ENCODE assay signal across 16 mouse cellular contexts in genomic region chr2:119314742-119315310, GRCm38 (mm10). TPM values are rescaled to one million over a fixed set of nuclear protein-coding genes. Genes with fewer than 3 reads are reported as not detected.
DNase-seq lines count a peak whose midpoint lies in the region; ATAC-seq lines count a peak whose summit lies in the region.
"Had no signal": no experiment of that assay in that cellular context is flagged by ENCODE, and none has a peak within 500 bp of the region (broad histone marks: within the 10 kb centered on the region; RNA-seq: fewer than 3 reads in every experiment).

No protein-coding gene starts in this region.

- peak; percentile 5; the same call in 1 of the 2 replicates for ATAC-seq in heart, embryonic 16.5 days (replicated peaks; ENCODE audit: extremely low read depth, insufficient read depth, low FRiP score)
- no peak for ATAC-seq in heart, embryonic 12.5 days (ENCODE audit: insufficient number of reproducible peaks, low FRiP score)
- peak; percentile 14; the same call in 1 of the 2 replicates for ATAC-seq in liver, embryonic 12.5 days
- ATAC-seq in liver, embryonic 11.5 days (replicated peaks; ENCODE audit: low FRiP score) = no peak
- 0 out of 2 replicates have a peak, but pooled peaks have one; percentile 4 for ATAC-seq in liver, embryonic 13.5 days (ENCODE audit: low read depth)

- H3K27ac ChIP-seq in heart, embryonic 16.5 days (ENCODE audit: low read length) = peak overlapping the region; percentile 64
- H3K27ac ChIP-seq in heart, embryonic 12.5 days (ENCODE audit: poor library complexity, severe bottlenecking) = no peak overlapping the region
- no peak overlapping the region for H3K27ac ChIP-seq in liver, embryonic 12.5 days
- H3K27ac ChIP-seq in liver, embryonic 11.5 days (ENCODE audit: low read depth, low read length) = no peak overlapping the region
- no peak overlapping the region for H3K27ac ChIP-seq in liver, embryonic 13.5 days
- H3K27ac ChIP-seq: forebrain, embryonic 15.5 days; hindbrain, embryonic 12.5 days; limb, embryonic 13.5 days; neural tube, embryonic 15.5 days had no signal

- H3K9ac ChIP-seq in heart, embryonic 16.5 days (ENCODE audit: low read length) = no peak overlapping the region
- no peak overlapping the region for H3K9ac ChIP-seq in heart, embryonic 12.5 days
- H3K9ac ChIP-seq in liver, embryonic 12.5 days = no peak overlapping the region
- H3K9ac ChIP-seq in liver, embryonic 11.5 days (ENCODE audit: low read depth, low read length) = no peak overlapping the region
- H3K9ac ChIP-seq in liver, embryonic 13.5 days = no peak overlapping the region
- H3K9ac ChIP-seq: forebrain, embryonic 15.5 days; hindbrain, embryonic 12.5 days; limb, embryonic 13.5 days; neural tube, embryonic 15.5 days had no signal

- H3K4me1 ChIP-seq in heart, embryonic 16.5 days (ENCODE audit: control insufficient read depth, insufficient read depth, low read length) = no peaks in the 10 kb centered on the region
- peaks cover 19% of the 10 kb centered on the region for H3K4me1 ChIP-seq in heart, embryonic 12.5 days (replicated peaks)
- peaks cover 28% of the 10 kb centered on the region for H3K4me1 ChIP-seq in liver, embryonic 12.5 days
- peaks cover 19% of the 10 kb centered on the region for H3K4me1 ChIP-seq in liver, embryonic 11.5 days (replicated peaks; ENCODE audit: control insufficient read depth, insufficient read depth, low read length)
- H3K4me1 ChIP-seq in liver, embryonic 13.5 days (replicated peaks) = peaks cover 16% of the 10 kb centered on the region

- H3K4me2 ChIP-seq in heart, embryonic 16.5 days (ENCODE audit: low read depth, low read length) = no peak overlapping the region
- H3K4me2 ChIP-seq in heart, embryonic 12.5 days = no peak overlapping the region
- H3K4me2 ChIP-seq in liver, embryonic 12.5 days = no peak overlapping the region
- H3K4me2 ChIP-seq in liver, embryonic 11.5 days = no peak overlapping the region
- H3K4me2 ChIP-seq in liver, embryonic 13.5 days = no peak overlapping the region
- H3K4me2 ChIP-seq: forebrain, embryonic 15.5 days; hindbrain, embryonic 12.5 days; limb, embryonic 13.5 days; neural tube, embryonic 15.5 days had no signal

- no peaks in the 10 kb centered on the region; the same call in 1 of the 2 replicates for H3K9me3 ChIP-seq in heart, embryonic 16.5 days (replicated peaks; ENCODE audit: control insufficient read depth, low read length)
- 0 out of 2 replicates have a peak, but pooled peaks cover 3% of the 10 kb centered on the region for H3K9me3 ChIP-seq in heart, embryonic 12.5 days (replicated peaks)
- H3K9me3 ChIP-seq in liver, embryonic 12.5 days (replicated peaks) = no peaks in the 10 kb centered on the region; the same call in 1 of the 2 replicates
- no peaks in the 10 kb centered on the region for H3K9me3 ChIP-seq in liver, embryonic 11.5 days (ENCODE audit: control insufficient read depth, low read length)
- H3K9me3 ChIP-seq in liver, embryonic 13.5 days (replicated peaks) = no peaks in the 10 kb centered on the region
- H3K9me3 ChIP-seq: forebrain, embryonic 15.5 days; limb, embryonic 13.5 days; neural tube, embryonic 15.5 days had no signal

- peaks cover 2% of the 10 kb centered on the region; the same call in 1 of the 2 replicates for H3K27me3 ChIP-seq in heart, embryonic 16.5 days (ENCODE audit: control insufficient read depth, insufficient read depth, low read length)
- H3K27me3 ChIP-seq in heart, embryonic 12.5 days (replicated peaks) = peaks cover 5% of the 10 kb centered on the region
- peaks cover 28% of the 10 kb centered on the region for H3K27me3 ChIP-seq in liver, embryonic 12.5 days (replicated peaks)
- H3K27me3 ChIP-seq in liver, embryonic 11.5 days (replicated peaks; ENCODE audit: control insufficient read depth, insufficient read depth, low read length) = no peaks in the 10 kb centered on the region; the same call in 1 of the 2 replicates
- H3K27me3 ChIP-seq in liver, embryonic 13.5 days = no peaks in the 10 kb centered on the region; the same call in 1 of the 2 replicates

- H3K4me3 ChIP-seq in heart, embryonic 16.5 days (ENCODE audit: low read length) = no peak overlapping the region
- H3K4me3 ChIP-seq in heart, embryonic 12.5 days = no peak overlapping the region
- no peak overlapping the region for H3K4me3 ChIP-seq in liver, embryonic 12.5 days
- H3K4me3 ChIP-seq in liver, embryonic 11.5 days (ENCODE audit: low read depth, low read length) = no peak overlapping the region
- H3K4me3 ChIP-seq in liver, embryonic 13.5 days (replicated peaks) = no peak overlapping the region
- H3K4me3 ChIP-seq: forebrain, embryonic 15.5 days; hindbrain, embryonic 12.5 days; limb, embryonic 13.5 days; neural tube, embryonic 15.5 days had no signal

- WGBS in heart, embryonic 16.5 days = 65% methylated on average over 12 of the region's 12 CpGs
- 63% methylated on average over 12 of the region's 12 CpGs for WGBS in heart, embryonic 12.5 days
- 75% methylated on average over 12 of the region's 12 CpGs for WGBS in liver, embryonic 12.5 days (ENCODE audit: insufficient replicate concordance)
- 78% methylated on average over 12 of the region's 12 CpGs for WGBS in liver, embryonic 11.5 days
- WGBS in liver, embryonic 13.5 days (ENCODE audit: insufficient replicate concordance) = 64% methylated on average over 12 of the region's 12 CpGs

- DNase-seq in liver, embryonic 11.5 days (ENCODE audit: low spot score) = no peak
- no peak for DNase-seq in liver, embryonic 13.5 days
- peak; percentile 40 for DNase-seq in lung, postnatal 25 days (ENCODE audit: low spot score)
- no peak for DNase-seq in adrenal gland, postnatal 14 days
- no peak for DNase-seq in ovary, postnatal 36 days (ENCODE audit: low spot score)
- DNase-seq: cerebellum, adult 2 months; gastrocnemius, postnatal 14 days; kidney, postnatal 14 days had no signal

- H3K36me3 ChIP-seq in heart, embryonic 16.5 days (ENCODE audit: control insufficient read depth, insufficient read depth) = no peaks in the 10 kb centered on the region
- H3K36me3 ChIP-seq in heart, embryonic 12.5 days = no peaks in the 10 kb centered on the region
- no peaks in the 10 kb centered on the region for H3K36me3 ChIP-seq in liver, embryonic 12.5 days
- H3K36me3 ChIP-seq in liver, embryonic 11.5 days (ENCODE audit: control insufficient read depth, insufficient read depth, low read length) = no peaks in the 10 kb centered on the region
- no peaks in the 10 kb centered on the region for H3K36me3 ChIP-seq in liver, embryonic 13.5 days
- H3K36me3 ChIP-seq: forebrain, embryonic 15.5 days; hindbrain, embryonic 12.5 days; limb, embryonic 13.5 days; neural tube, embryonic 15.5 days had no signal

RNA-seq across cellular contexts. Expression of gene Dll4, which starts 10.8 kb away (rescaled TPM):
- polyA plus RNA-seq in heart, embryonic 16.5 days (2015; fragmentation: Nextera tagmentation; extraction: Ambion mirVana) = 14.1 TPM in 2 replicates
- polyA plus RNA-seq in heart, embryonic 12.5 days (2016; fragmentation: Nextera tagmentation; extraction: Ambion mirVana) = 6.5 and 6.8 TPM in 2 replicates
- 3.0 and 3.1 TPM in 2 replicates for polyA plus RNA-seq in liver, embryonic 12.5 days (2016; fragmentation: Nextera tagmentation; extraction: Ambion mirVana)
- 5.3 and 5.9 TPM in 2 replicates for polyA plus RNA-seq in liver, embryonic 11.5 days (2014; fragmentation: Nextera tagmentation; extraction: Ambion mirVana)
- 1.7 and 1.9 TPM in 2 replicates for polyA plus RNA-seq in liver, embryonic 13.5 days (2015; fragmentation: Nextera tagmentation; extraction: Ambion mirVana)
- total RNA-seq in adrenal gland, postnatal 14 days (2021) = 13.7 and 14.4 TPM in 2 replicates
- total RNA-seq: monocyte, adult 5-6 weeks had no signal

RNA-seq across cellular contexts. Expression of gene Vps18, which starts 26.3 kb away (rescaled TPM):
- polyA plus RNA-seq in heart, embryonic 16.5 days (2015; fragmentation: Nextera tagmentation; extraction: Ambion mirVana) = 13.3 and 13.6 TPM in 2 replicates
- 15.2 and 15.8 TPM in 2 replicates for polyA plus RNA-seq in heart, embryonic 12.5 days (2016; fragmentation: Nextera tagmentation; extraction: Ambion mirVana)
- polyA plus RNA-seq in liver, embryonic 12.5 days (2016; fragmentation: Nextera tagmentation; extraction: Ambion mirVana) = 9.8 and 10.3 TPM in 2 replicates
- 13.4 and 14.0 TPM in 2 replicates for polyA plus RNA-seq in liver, embryonic 11.5 days (2014; fragmentation: Nextera tagmentation; extraction: Ambion mirVana)
- 6.5 and 6.6 TPM in 2 replicates for polyA plus RNA-seq in liver, embryonic 13.5 days (2015; fragmentation: Nextera tagmentation; extraction: Ambion mirVana)
- 18.1 and 18.6 TPM in 2 replicates for total RNA-seq in adrenal gland, postnatal 14 days (2021)

RNA-seq across cellular contexts. Expression of gene Chac1, which starts 36.2 kb away (rescaled TPM):
- polyA plus RNA-seq in heart, embryonic 16.5 days (2015; fragmentation: Nextera tagmentation; extraction: Ambion mirVana) = 0.42 and 0.50 TPM in 2 replicates
- 0.12 and 0.31 TPM in 2 replicates for polyA plus RNA-seq in heart, embryonic 12.5 days (2016; fragmentation: Nextera tagmentation; extraction: Ambion mirVana)
- 1.0 and 1.4 TPM in 2 replicates for polyA plus RNA-seq in liver, embryonic 12.5 days (2016; fragmentation: Nextera tagmentation; extraction: Ambion mirVana)
- 2.9 and 3.2 TPM in 2 replicates for polyA plus RNA-seq in liver, embryonic 11.5 days (2014; fragmentation: Nextera tagmentation; extraction: Ambion mirVana)
- polyA plus RNA-seq in liver, embryonic 13.5 days (2015; fragmentation: Nextera tagmentation; extraction: Ambion mirVana) = 1.0 and 2.0 TPM in 2 replicates
- 3.7 and 6.2 TPM in 2 replicates for total RNA-seq in adrenal gland, postnatal 14 days (2021)
- total RNA-seq: monocyte, adult 5-6 weeks had no signal

RNA-seq across cellular contexts. Expression of gene Rhov, which starts 43.8 kb away (rescaled TPM):
- 1.0 and 1.3 TPM in 2 replicates for polyA plus RNA-seq in heart, embryonic 16.5 days (2015; fragmentation: Nextera tagmentation; extraction: Ambion mirVana)
- 0.10 and 0.13 TPM in 2 replicates for polyA plus RNA-seq in heart, embryonic 12.5 days (2016; fragmentation: Nextera tagmentation; extraction: Ambion mirVana)
- polyA plus RNA-seq in liver, embryonic 12.5 days (2016; fragmentation: Nextera tagmentation; extraction: Ambion mirVana) = 0.07 TPM in 1 of 2 replicates, not detected in the other
- 0.38 TPM in 1 of 2 replicates, not detected in the other for polyA plus RNA-seq in liver, embryonic 11.5 days (2014; fragmentation: Nextera tagmentation; extraction: Ambion mirVana)
- 0.08 and 0.16 TPM in 2 replicates for polyA plus RNA-seq in liver, embryonic 13.5 days (2015; fragmentation: Nextera tagmentation; extraction: Ambion mirVana)
- 0.41 TPM in 1 of 2 replicates, not detected in the other for total RNA-seq in adrenal gland, postnatal 14 days (2021)
- total RNA-seq: gastrocnemius, postnatal 14 days had no signal

Comparison
In these comparisons a context has a peak if more than half of its experiments do, and no peak if none do; other contexts are left out.
1. ATAC-seq: peak in heart, embryonic 16.5 days (single experiment), liver, embryonic 12.5 days (single experiment) and liver, embryonic 13.5 days (single experiment); none in heart, embryonic 12.5 days (single experiment) and liver, embryonic 11.5 days (single experiment).